Mouse (Mus musculus) MEL (cell line): ENCODE results near the gene Mndal. TPM values are rescaled to one million over a fixed set of nuclear protein-coding genes. Genes with fewer than 3 reads are reported as not detected.
A peak's percentile ranks its signal among the peaks of the same experiment; 100 is the strongest.
"Not testable (repeated sequence)": the region's sequence is repeated elsewhere in the genome, so short reads cannot be mapped to it uniquely, and the experiment has no call there.

Source experiments
- DNase-seq: peaks from one replicate; pipeline ENCODE4 v3.0.0; 2011; ENCODE audit warnings: low read depth, low spot score
- H3K27ac ChIP-seq: 2 replicates; pipeline ENCODE4 v1.5.1; 2012; ENCODE audit warnings: low read depth, mild to moderate bottlenecking, control low read depth, low read length, moderate library complexity; ENCODE audit not compliant: control insufficient read depth
- H3K27me3 ChIP-seq, 2 experiments: fragments of 150-350 bp in 1 of 2; sonication (generic) in 1 of 2; 2 replicates each; pipeline ENCODE4 v1.6.1; 2012; ENCODE audit warnings: low read length in 2 of 2, mild to moderate bottlenecking in 2 of 2, improper control_type of control experiment in 1 of 2, moderate library complexity in 1 of 2; ENCODE audit not compliant: insufficient read depth in 2 of 2, control insufficient read depth in 1 of 2
- H3K36me3 ChIP-seq, 2 experiments: 2 replicates each; pipeline ENCODE4 v1.6.1; 2012 to 2014; ENCODE audit warnings: low read length in 2 of 2, improper control_type of control experiment in 1 of 2, inconsistent platforms in 1 of 2, mild to moderate bottlenecking in 1 of 2; ENCODE audit not compliant: insufficient read depth in 2 of 2, control insufficient read depth in 1 of 2
- H3K4me1 ChIP-seq, 2 experiments: fragments of 150-350 bp in 1 of 2; sonication (generic) in 1 of 2; 2 replicates each; pipeline ENCODE4 v1.6.1; 2012; ENCODE audit warnings: low read length in 2 of 2, improper control_type of control experiment in 1 of 2, mild to moderate bottlenecking in 1 of 2; ENCODE audit not compliant: insufficient read depth in 2 of 2, control insufficient read depth in 1 of 2
- H3K4me3 ChIP-seq, 2 experiments: fragments of 150-350 bp in 1 of 2; sonication (generic) in 1 of 2; 2 replicates each; pipeline ENCODE4 v1.5.1; 2012; ENCODE audit warnings: low read depth in 2 of 2, low read length in 2 of 2, mild to moderate bottlenecking in 2 of 2, moderate library complexity in 2 of 2, control low read depth in 1 of 2, improper control_type of control experiment in 1 of 2; ENCODE audit not compliant: control insufficient read depth in 1 of 2, insufficient read depth in 1 of 2
- H3K79me2 ChIP-seq: 2 replicates; pipeline ENCODE4 v1.6.1; 2012; ENCODE audit warnings: mild to moderate bottlenecking, low read length, moderate library complexity; ENCODE audit not compliant: control insufficient read depth, poor library complexity, insufficient read depth
- H3K9ac ChIP-seq: 2 replicates; pipeline ENCODE4 v1.6.1; 2012; ENCODE audit warnings: low read depth, mild to moderate bottlenecking, control low read depth, low read length, moderate library complexity; ENCODE audit not compliant: control insufficient read depth, poor library complexity, severe bottlenecking
- H3K9me3 ChIP-seq: fragments of 150-350 bp; sonication (generic); replicated peaks from 2 replicates; pipeline ENCODE4 v1.6.1; 2012; ENCODE audit warnings: mild to moderate bottlenecking, low read length, improper control_type of control experiment, moderate library complexity; ENCODE audit not compliant: insufficient read depth
- BHLHE40 ChIP-seq: IDR thresholded peaks from 2 replicates; pipeline ENCODE4 v1.6.1; 2012; ENCODE audit warnings: low read depth, mild to moderate bottlenecking, inconsistent platforms, low read length, improper control_type of control experiment, borderline replicate concordance
- CHD2 ChIP-seq: IDR thresholded peaks from 2 replicates; pipeline ENCODE4 v1.6.1; 2011; ENCODE audit warnings: low read length, improper control_type of control experiment
- ELF1 ChIP-seq: IDR thresholded peaks from 2 replicates; pipeline ENCODE4 v1.6.1; 2014; ENCODE audit warnings: low read depth, mild to moderate bottlenecking, inconsistent platforms, low read length, improper control_type of control experiment, moderate library complexity
- ETS1 ChIP-seq: IDR thresholded peaks from 2 replicates; pipeline ENCODE4 v1.6.1; 2012; ENCODE audit warnings: low read depth, mild to moderate bottlenecking, inconsistent platforms, low read length, improper control_type of control experiment, moderate library complexity
- GABPA ChIP-seq: IDR thresholded peaks from 2 replicates; pipeline ENCODE4 v1.6.1; 2012; ENCODE audit warnings: low read depth, mild to moderate bottlenecking, inconsistent platforms, low read length, improper control_type of control experiment, moderate library complexity
- GATA1 ChIP-seq: IDR thresholded peaks from 2 replicates; pipeline ENCODE4 v1.6.1; 2011; ENCODE audit warnings: low read depth, low read length, improper control_type of control experiment
- KAT2A ChIP-seq: conservative IDR thresholded peaks from 2 replicates; pipeline ENCODE4 v1.6.1; 2012; ENCODE audit warnings: low read depth, low read length, improper control_type of control experiment, inconsistent platforms
- MAFK ChIP-seq: IDR thresholded peaks from 2 replicates; pipeline ENCODE4 v1.6.1; 2011; ENCODE audit warnings: low read depth, mild to moderate bottlenecking, low read length, improper control_type of control experiment, borderline replicate concordance
- MEF2A ChIP-seq: IDR thresholded peaks from 2 replicates; pipeline ENCODE4 v1.6.1; 2014; ENCODE audit warnings: low read depth, mild to moderate bottlenecking, inconsistent platforms, low read length, improper control_type of control experiment; ENCODE audit not compliant: poor library complexity, insufficient replicate concordance, severe bottlenecking; ENCODE audit errors: extremely low read depth
- MYB ChIP-seq: IDR thresholded peaks from 2 replicates; pipeline ENCODE4 v1.6.1; 2011; ENCODE audit warnings: mild to moderate bottlenecking, low read depth, low read length, improper control_type of control experiment
- MYC ChIP-seq: IDR thresholded peaks from 2 replicates; pipeline ENCODE4 v1.6.1; 2011; ENCODE audit warnings: low read depth, mild to moderate bottlenecking, low read length, improper control_type of control experiment, moderate library complexity
- NELFE ChIP-seq: IDR thresholded peaks from 2 replicates; pipeline ENCODE4 v1.6.1; 2011; ENCODE audit warnings: low read depth, low read length, improper control_type of control experiment
- POLR2A ChIP-seq, 2 experiments: IDR thresholded peaks; 2 replicates each; pipeline ENCODE4 v1.6.1; 2011 to 2012; ENCODE audit warnings: low read length in 2 of 2, mild to moderate bottlenecking in 2 of 2, control low read depth in 1 of 2, improper control_type of control experiment in 1 of 2, low read depth in 1 of 2, moderate library complexity in 1 of 2; ENCODE audit not compliant: control insufficient read depth in 1 of 2, insufficient read depth in 1 of 2, poor library complexity in 1 of 2
- RAD21 ChIP-seq: IDR thresholded peaks from 2 replicates; pipeline ENCODE4 v1.6.1; 2011; ENCODE audit warnings: mild to moderate bottlenecking, low read depth, low read length, improper control_type of control experiment
- TAL1 ChIP-seq: IDR thresholded peaks from 2 replicates; pipeline ENCODE4 v1.6.1; 2012; ENCODE audit warnings: mild to moderate bottlenecking, inconsistent platforms, low read length, moderate library complexity, mixed read lengths
- TBP ChIP-seq: IDR thresholded peaks from 2 replicates; pipeline ENCODE4 v1.8.0; 2011; ENCODE audit warnings: low read depth, low read length, improper control_type of control experiment
- TCF12 ChIP-seq: IDR thresholded peaks from 2 replicates; pipeline ENCODE4 v1.6.1; 2014; ENCODE audit warnings: low read depth, mild to moderate bottlenecking, inconsistent platforms, low read length, improper control_type of control experiment, moderate library complexity
- UBTF ChIP-seq: IDR thresholded peaks from 2 replicates; pipeline ENCODE4 v1.6.1; 2012; ENCODE audit warnings: low read depth, mild to moderate bottlenecking, inconsistent platforms, low read length, improper control_type of control experiment, moderate library complexity, borderline replicate concordance; ENCODE audit not compliant: insufficient read depth
- USF2 ChIP-seq, 2 experiments: IDR thresholded peaks; 2 replicates each; pipeline ENCODE4 v1.6.1; 2011 to 2012; ENCODE audit warnings: improper control_type of control experiment in 2 of 2, low read length in 2 of 2, borderline replicate concordance in 1 of 2, inconsistent platforms in 1 of 2, low read depth in 1 of 2, mild to moderate bottlenecking in 1 of 2; ENCODE audit not compliant: insufficient read depth in 1 of 2
- ZKSCAN1 ChIP-seq: IDR thresholded peaks from 2 replicates; pipeline ENCODE4 v1.6.1; 2012; ENCODE audit warnings: low read depth, mild to moderate bottlenecking, inconsistent platforms, low read length, improper control_type of control experiment, moderate library complexity
- polyA plus RNA-seq, 2 experiments: library from polyadenylated mRNA; stranded (reverse) in 1 of 2; unstranded in 1 of 2; fragments of >175 nt in 1 of 2; fragments of >200 nt in 1 of 2; gene quantifications; 2 replicates each; pipeline versions ENCODE4 v1.2.1 to v1.2.4; 2012; ENCODE audit warnings: low replicate concordance in 2 of 2, low read depth in 1 of 2; ENCODE audit not compliant: insufficient read length in 2 of 2, insufficient read depth in 1 of 2, missing spikeins in 1 of 2
- total RNA-seq: library from RNA; depleted of rRNA; stranded (reverse); fragments of 300-350 nt; gene quantifications from 2 replicates; pipeline ENCODE4 v1.2.3, GENCODE M21; 2012

The Mndal gene
- total and polyA plus RNA-seq, 3 experiments, result not detected

GRCm38 (mm10) chr1:173973111-173973510, 30.8 kb upstream of the Mndal start:
- DNase-seq, result peak; percentile 2
- H3K4me1 ChIP-seq, result peaks cover 0 to 2% of the 10 kb centered on the region in 2 experiments; a peak in 1 of 4 replicates
- H3K9ac ChIP-seq, result no peak overlapping the region
- TF ChIP-seq TCF12 (no peak), CHD2 (no peak), TAL1 (no peak), MYB (no peak), TBP (no peak), GATA1 (no peak), ELF1 (no peak), USF2 (IDR thresholded peaks at IDR 0.05; ENCODE audit: borderline replicate concordance in 1 of 2, insufficient read depth in 1 of 2, low read depth in 1 of 2, low read length in 2 of 2) (no peak), MEF2A (no peak), POLR2A (IDR thresholded peaks at IDR 0.05; ENCODE audit: control insufficient read depth in 1 of 2, insufficient read depth in 1 of 2, low read depth in 1 of 2, low read length in 2 of 2, poor library complexity in 1 of 2) (no peak), NELFE (no peak), KAT2A (no peak), ETS1 (no peak), ZKSCAN1 (no peak), GABPA (no peak), RAD21 (no peak), MYC (no peak), UBTF (no peak), BHLHE40 (no peak), MAFK (no peak)
- H3K4me3 ChIP-seq, result no peak overlapping the region
- H3K27me3 ChIP-seq, result no peaks in the 10 kb centered on the region; a peak in 1 of 4 replicates
- no peaks in the 10 kb centered on the region for H3K9me3 ChIP-seq
- no peaks in the 10 kb centered on the region for H3K79me2 ChIP-seq
- peaks cover 0 to 2% of the 10 kb centered on the region in 2 experiments; a peak in 2 of 4 replicates for H3K36me3 ChIP-seq
- no peak overlapping the region for H3K27ac ChIP-seq

DNA sequence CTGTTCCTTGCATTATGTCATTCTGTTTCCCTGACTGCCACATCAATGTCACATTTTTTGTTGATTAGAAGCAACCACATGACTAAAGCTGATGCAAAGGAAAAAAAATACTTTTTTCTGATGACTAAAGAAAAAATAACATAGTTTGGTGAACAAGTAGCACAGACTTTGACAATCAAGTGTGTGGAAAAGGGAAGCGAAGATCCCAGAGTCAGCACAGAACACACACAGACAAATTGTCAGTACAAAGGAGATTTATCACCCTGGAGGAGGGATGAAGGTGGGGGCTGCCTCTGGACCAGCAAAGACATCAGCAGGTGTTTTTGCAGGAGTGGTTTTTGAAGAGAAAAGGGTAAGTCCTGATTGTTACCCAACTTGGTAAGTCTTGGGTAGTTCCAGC, 19.2 kb upstream of the Mndal start:
- not testable (repeated sequence) for H3K79me2 ChIP-seq, H3K4me3 ChIP-seq, H3K27ac ChIP-seq, H3K36me3 ChIP-seq, H3K9me3 ChIP-seq, H3K9ac ChIP-seq, H3K4me1 ChIP-seq, H3K27me3 ChIP-seq
- DNase-seq, result peak; percentile 9

DNA sequence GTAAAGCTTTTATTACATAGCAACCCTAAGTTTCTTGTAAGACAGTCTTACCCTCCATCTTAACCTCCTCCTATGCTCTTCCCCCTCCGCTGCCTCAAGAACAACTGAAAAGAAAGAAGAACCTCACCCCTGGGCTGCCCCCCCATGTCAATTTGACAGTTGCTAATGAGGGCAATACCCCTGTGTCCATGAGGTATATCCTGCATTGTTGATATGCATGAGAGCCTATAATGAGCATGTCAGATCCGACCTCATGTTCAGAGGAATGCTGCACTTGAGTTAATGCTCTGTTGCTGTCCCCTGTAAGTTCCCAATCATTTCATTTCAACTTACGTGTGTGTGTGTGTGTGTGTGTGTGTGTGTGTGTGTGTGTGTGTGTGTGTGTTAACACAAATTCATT, 17.7 kb upstream of the Mndal start:
- not testable (repeated sequence) for H3K9ac ChIP-seq, H3K4me3 ChIP-seq, H3K9me3 ChIP-seq

GRCm38 (mm10) chr1:173955839-173956527, 13.7 kb upstream of the Mndal start:
- H3K4me3 ChIP-seq, H3K79me2 ChIP-seq, DNase-seq, H3K27me3 ChIP-seq, H3K27ac ChIP-seq, H3K36me3 ChIP-seq, H3K9ac ChIP-seq, H3K9me3 ChIP-seq, H3K4me1 ChIP-seq: not testable (repeated sequence)

More for the DNA sequence above, 17.7 kb upstream of the Mndal start:
- not testable (repeated sequence) for H3K27ac ChIP-seq, H3K4me1 ChIP-seq, H3K79me2 ChIP-seq, DNase-seq, H3K27me3 ChIP-seq, H3K36me3 ChIP-seq
